Mouse (Mus musculus): Measurements from ENCODE around the gene Lsm14a. TPM values are rescaled to one million over a fixed set of nuclear protein-coding genes. Genes with fewer than 3 reads are reported as not detected.

The Lsm14a gene
- polyA plus RNA-seq, 1 experiment from 2014 or later, result 96.6 TPM

GRCm38 (mm10) chr7:34391711-34392110 lies 1.4 kb downstream of the Lsm14a start:
- Histone ChIP-seq H3K9ac (no peak overlapping the region), H3K4me2 (no peak overlapping the region), H3K4me1 (peaks cover 23% of the 10 kb centered on the region), H3K27me3 (no peaks in the 10 kb centered on the region), H3K36me3 (no peaks in the 10 kb centered on the region), H3K9me3 (no peaks in the 10 kb centered on the region), H3K4me3 (no peak overlapping the region), H3K27ac (no peak overlapping the region)
- whole genome bisulfite sequencing, result 72% methylated on average over 4 of the region's 4 CpGs
- no peak for ATAC-seq (ENCODE audit: insufficient number of reproducible peaks, insufficient read depth, low FRiP score, low TSS enrichment, low read depth)

GRCm38 (mm10) chr7:34390834-34391155 lies 2.3 kb downstream of the Lsm14a start:
- ATAC-seq (ENCODE audit: insufficient number of reproducible peaks, insufficient read depth, low FRiP score, low TSS enrichment, low read depth), result no peak
- H3K4me1 ChIP-seq, result peaks cover 27% of the 10 kb centered on the region
- H3K36me3 ChIP-seq, result no peaks in the 10 kb centered on the region
- H3K27me3 ChIP-seq, result no peaks in the 10 kb centered on the region
- peak overlapping the region; percentile 92 for H3K4me3 ChIP-seq
- peak overlapping the region; percentile 99 for H3K9ac ChIP-seq
- peak overlapping the region; percentile 90 for H3K4me2 ChIP-seq
- H3K27ac ChIP-seq, result peak overlapping the region; percentile 99; the same call in 1 of the 2 replicates
- 82% methylated on average over 7 of the region's 7 CpGs for WGBS
- no peaks in the 10 kb centered on the region for H3K9me3 ChIP-seq

- 10% methylated on average over 18 of the region's 18 CpGs for WGBS
- peak overlapping the region; percentile 90 for H3K4me2 ChIP-seq
- H3K4me1 ChIP-seq, result peaks cover 31% of the 10 kb centered on the region
- no peak for ATAC-seq (ENCODE audit: insufficient number of reproducible peaks, insufficient read depth, low FRiP score, low TSS enrichment, low read depth)
- H3K4me3 ChIP-seq, result peak overlapping the region; percentile 92
- H3K9ac ChIP-seq, result peak overlapping the region; percentile 99
- H3K27me3 ChIP-seq, result no peaks in the 10 kb centered on the region
- H3K27ac ChIP-seq, result peak overlapping the region; percentile 99
- H3K36me3 ChIP-seq, result no peaks in the 10 kb centered on the region
- no peaks in the 10 kb centered on the region for H3K9me3 ChIP-seq
These were observed 2.8 kb downstream of the Lsm14a start for GRCm38 (mm10) chr7:34390111-34390833.

GRCm38 (mm10) chr7:34389277-34390085 lies 3.6 kb downstream of the Lsm14a start:
- H3K36me3 ChIP-seq, result no peaks in the 10 kb centered on the region
- ATAC-seq (ENCODE audit: insufficient number of reproducible peaks, insufficient read depth, low FRiP score, low TSS enrichment, low read depth), result peak; percentile 93

GRCm38 (mm10) chr7:34388445-34389276 lies 4.5 kb downstream of the Lsm14a start:
- peak overlapping the region; percentile 99 for H3K27ac ChIP-seq
- H3K36me3 ChIP-seq, result no peaks in the 10 kb centered on the region
- no peaks in the 10 kb centered on the region for H3K27me3 ChIP-seq
- ATAC-seq (ENCODE audit: insufficient number of reproducible peaks, insufficient read depth, low FRiP score, low TSS enrichment, low read depth), result no peak
- H3K4me2 ChIP-seq, result peak overlapping the region; percentile 90
- peak overlapping the region; percentile 92 for H3K4me3 ChIP-seq
- peaks cover 40% of the 10 kb centered on the region for H3K4me1 ChIP-seq
- under 1% methylated on average over 60 of the region's 64 CpGs for WGBS
- no peaks in the 10 kb centered on the region for H3K9me3 ChIP-seq
- peak overlapping the region; percentile 99 for H3K9ac ChIP-seq

More at GRCm38 (mm10) chr7:34389277-34390085, 3.6 kb downstream of the Lsm14a start:
- no peaks in the 10 kb centered on the region for H3K27me3 ChIP-seq
- peak overlapping the region; percentile 90 for H3K4me2 ChIP-seq
- H3K4me1 ChIP-seq, result peaks cover 32% of the 10 kb centered on the region
- under 1% methylated on average over 81 of the region's 100 CpGs for WGBS
- peak overlapping the region; percentile 92 for H3K4me3 ChIP-seq
- no peaks in the 10 kb centered on the region for H3K9me3 ChIP-seq
- H3K9ac ChIP-seq, result peak overlapping the region; percentile 99
- peak overlapping the region; percentile 99 for H3K27ac ChIP-seq

- ATAC-seq (ENCODE audit: insufficient number of reproducible peaks, insufficient read depth, low FRiP score, low TSS enrichment, low read depth), result no peak
- H3K9me3 ChIP-seq, result no peaks in the 10 kb centered on the region
- no peaks in the 10 kb centered on the region for H3K36me3 ChIP-seq
- H3K4me2 ChIP-seq, result peak overlapping the region; percentile 90
- no peak overlapping the region for H3K27ac ChIP-seq
- H3K27me3 ChIP-seq, result no peaks in the 10 kb centered on the region
- H3K9ac ChIP-seq, result peak overlapping the region; percentile 99
- peaks cover 44% of the 10 kb centered on the region for H3K4me1 ChIP-seq
- WGBS, result 2% methylated on average over 5 of the region's 5 CpGs
- H3K4me3 ChIP-seq, result peak overlapping the region; percentile 92
These were observed 5.2 kb downstream of the Lsm14a start for GRCm38 (mm10) chr7:34387784-34388444.

GRCm38 (mm10) chr7:34382803-34383202 lies 10.3 kb downstream of the Lsm14a start:
- Histone ChIP-seq H3K36me3 (no peaks in the 10 kb centered on the region), H3K4me1 (peaks cover 40% of the 10 kb centered on the region), H3K4me3 (no peak overlapping the region), H3K4me2 (no peak overlapping the region), H3K27ac (no peak overlapping the region), H3K9ac (no peak overlapping the region), H3K9me3 (no peaks in the 10 kb centered on the region), H3K27me3 (no peaks in the 10 kb centered on the region)
- no peak for ATAC-seq (ENCODE audit: insufficient number of reproducible peaks, insufficient read depth, low FRiP score, low TSS enrichment, low read depth)
- WGBS, result 77% methylated on average over 1 of the region's 1 CpGs

GRCm38 (mm10) chr7:34381733-34382132 lies 11.4 kb downstream of the Lsm14a start:
- H3K9me3 ChIP-seq, result no peaks in the 10 kb centered on the region
- peaks cover 2% of the 10 kb centered on the region; the same call in 1 of the 2 replicates for H3K36me3 ChIP-seq
- H3K27me3 ChIP-seq, result no peaks in the 10 kb centered on the region
- H3K4me3 ChIP-seq, result no peak overlapping the region
- 84% methylated on average over 5 of the region's 5 CpGs for WGBS
- H3K27ac ChIP-seq, result no peak overlapping the region
- no peak overlapping the region for H3K4me2 ChIP-seq
- no peak overlapping the region for H3K9ac ChIP-seq
- H3K4me1 ChIP-seq, result peaks cover 29% of the 10 kb centered on the region
- ATAC-seq (ENCODE audit: insufficient number of reproducible peaks, insufficient read depth, low FRiP score, low TSS enrichment, low read depth), result no peak

GRCm38 (mm10) chr7:34380311-34380710 lies 12.8 kb downstream of the Lsm14a start:
- 80% methylated on average over 3 of the region's 3 CpGs for WGBS

GRCm38 (mm10) chr7:34373906-34374305 lies 19.2 kb downstream of the Lsm14a start:
- Histone ChIP-seq H3K27me3 (no peaks in the 10 kb centered on the region), H3K4me1 (peaks cover 6% of the 10 kb centered on the region), H3K27ac (no peak overlapping the region), H3K4me2 (no peak overlapping the region), H3K9ac (no peak overlapping the region), H3K9me3 (no peaks in the 10 kb centered on the region), H3K4me3 (no peak overlapping the region), H3K36me3 (peaks cover 54% of the 10 kb centered on the region)
- WGBS, result 39% methylated on average over 1 of the region's 1 CpGs
- no peak for ATAC-seq (ENCODE audit: insufficient number of reproducible peaks, insufficient read depth, low FRiP score, low TSS enrichment, low read depth)

More at GRCm38 (mm10) chr7:34380311-34380710, 12.8 kb downstream of the Lsm14a start:
- H3K4me3 ChIP-seq, result no peak overlapping the region
- H3K9me3 ChIP-seq, result no peaks in the 10 kb centered on the region
- no peak overlapping the region for H3K4me2 ChIP-seq
- H3K36me3 ChIP-seq, result peaks cover 2% of the 10 kb centered on the region; the same call in 1 of the 2 replicates
- H3K4me1 ChIP-seq, result peaks cover 22% of the 10 kb centered on the region
- H3K27ac ChIP-seq, result no peak overlapping the region
- H3K27me3 ChIP-seq, result no peaks in the 10 kb centered on the region
- H3K9ac ChIP-seq, result no peak overlapping the region
- ATAC-seq (ENCODE audit: insufficient number of reproducible peaks, insufficient read depth, low FRiP score, low TSS enrichment, low read depth), result no peak

GRCm38 (mm10) chr7:34355629-34356028 lies 37.5 kb downstream of the Lsm14a start:
- Histone ChIP-seq H3K36me3 (peaks cover 65% of the 10 kb centered on the region), H3K4me2 (no peak overlapping the region), H3K9ac (no peak overlapping the region), H3K27me3 (no peaks in the 10 kb centered on the region), H3K27ac (no peak overlapping the region), H3K9me3 (no peaks in the 10 kb centered on the region), H3K4me3 (no peak overlapping the region), H3K4me1 (no peaks in the 10 kb centered on the region)
- no peak for ATAC-seq (ENCODE audit: insufficient number of reproducible peaks, insufficient read depth, low FRiP score, low TSS enrichment, low read depth)
- 94% methylated on average over 4 of the region's 4 CpGs for WGBS

All from embryonic facial prominence, embryonic 13.5 days (tissue).